Mouse (Mus musculus) testis, adult 2 months (tissue): ENCODE results near the gene Siglecf.

Experiments
- CTCF ChIP-seq: fragments of 200-500 bp; IDR thresholded peaks from 2 replicates; pipeline ENCODE4 v1.5.1; 2012; ENCODE audit warnings: low read depth, mild to moderate bottlenecking, inconsistent platforms, low read length, moderate library complexity; ENCODE audit not compliant: control insufficient read depth, insufficient read depth, insufficient replicate concordance
- POLR2A ChIP-seq: fragments of 200-500 bp; IDR thresholded peaks from 2 replicates; pipeline ENCODE4 v1.6.1; 2012; ENCODE audit warnings: low read depth, mild to moderate bottlenecking, inconsistent platforms, low read length, moderate library complexity; ENCODE audit not compliant: control insufficient read depth

DNA sequence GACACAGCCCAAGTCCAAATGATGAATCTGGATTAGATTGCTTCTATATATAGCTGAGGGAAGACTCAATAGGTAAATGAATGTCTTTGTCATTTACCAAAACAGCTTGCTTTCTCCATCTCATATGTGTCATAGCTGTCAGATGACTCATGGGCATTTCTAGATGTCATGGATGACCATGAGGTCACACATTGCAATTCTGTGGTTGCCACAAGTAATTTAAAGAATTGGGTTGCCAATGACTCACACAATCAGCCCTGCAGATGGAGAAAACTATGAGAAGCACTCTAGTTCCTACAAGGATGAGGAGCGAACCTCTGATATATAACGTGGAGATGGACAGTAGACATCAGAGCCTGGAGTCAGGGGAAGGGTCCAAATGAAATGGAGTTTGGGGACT, 48.4 kb downstream of the Siglecf start:
- no peak for TF ChIP-seq CTCF
- no peak for TF ChIP-seq POLR2A
